Mouse (Mus musculus) cortical plate, adult 2 months (tissue): ENCODE measurements at regions not wholly inside any gene's neighbourhood (a gene's known extent, or its start where the extent isn't known, plus 50 kb on each side); places are given as distances from the start of the nearest gene placed in this dataset.

Source experiments
- H3K27ac ChIP-seq: fragments of 200-500 bp; 2 replicates; pipeline ENCODE4 v1.5.1; 2012; ENCODE audit warnings: low read length, control low read depth, inconsistent platforms; ENCODE audit not compliant: insufficient read depth
- H3K4me1 ChIP-seq: fragments of 200-500 bp; 2 replicates; pipeline ENCODE4 v1.6.1; 2011; ENCODE audit warnings: low read length; ENCODE audit not compliant: control insufficient read depth, insufficient read depth
- H3K4me3 ChIP-seq: fragments of 200-500 bp; 2 replicates; pipeline ENCODE4 v1.5.1; 2011; ENCODE audit warnings: mild to moderate bottlenecking, low read length, control low read depth; ENCODE audit not compliant: insufficient read depth
- CTCF ChIP-seq: fragments of 200-500 bp; IDR thresholded peaks from 2 replicates; pipeline ENCODE4 v1.5.1; 2011; ENCODE audit warnings: mild to moderate bottlenecking, control low read depth, low read length; ENCODE audit not compliant: insufficient read depth; ENCODE audit errors: extremely low read depth
- POLR2A ChIP-seq: fragments of 200-500 bp; IDR thresholded peaks from 2 replicates; pipeline ENCODE4 v1.6.1; 2011; ENCODE audit warnings: mild to moderate bottlenecking, low read length, control low read depth; ENCODE audit not compliant: insufficient read depth; ENCODE audit errors: extremely low read depth

- no peaks in the 10 kb centered on the region; the same call in 1 of the 2 replicates for H3K4me1 ChIP-seq
- no peak overlapping the region for H3K4me3 ChIP-seq
- no peak overlapping the region for H3K27ac ChIP-seq
- TF ChIP-seq POLR2A (no peak), CTCF (no peak)
Measured at GRCm38 (mm10) chr2:124745045-124745444, 322.9 kb upstream of the Slc24a5 start.

GRCm38 (mm10) chr2:124747119-124747518, 320.8 kb upstream of the Slc24a5 start:
- Histone ChIP-seq H3K4me1 (no peaks in the 10 kb centered on the region), H3K27ac (0 out of 2 replicates have a peak overlapping the region, but pooled peaks have one; percentile 33), H3K4me3 (no peak overlapping the region)
- TF ChIP-seq CTCF (no peak), POLR2A (no peak)

- no peaks in the 10 kb centered on the region for H3K4me1 ChIP-seq
- no peak overlapping the region for H3K27ac ChIP-seq
- no peak overlapping the region for H3K4me3 ChIP-seq
- TF ChIP-seq POLR2A = no peak
- no peak for TF ChIP-seq CTCF
Measured at GRCm38 (mm10) chr2:124747627-124748026, 320.3 kb upstream of the Slc24a5 start.

GRCm38 (mm10) chr2:124751832-124752231, 316.1 kb upstream of the Slc24a5 start:
- Histone ChIP-seq H3K4me1 (no peaks in the 10 kb centered on the region), H3K4me3 (no peak overlapping the region), H3K27ac (no peak overlapping the region)
- TF ChIP-seq CTCF (no peak), POLR2A (no peak)

GRCm38 (mm10) chr2:124753717-124754116, 314.2 kb upstream of the Slc24a5 start:
- Histone ChIP-seq H3K27ac (no peak overlapping the region), H3K4me3 (no peak overlapping the region), H3K4me1 (no peaks in the 10 kb centered on the region)
- TF ChIP-seq POLR2A (no peak), CTCF (no peak)

GRCm38 (mm10) chr2:124755244-124755643, 312.7 kb upstream of the Slc24a5 start:
- no peak for TF ChIP-seq CTCF
- TF ChIP-seq POLR2A = no peak
- H3K4me1 ChIP-seq = no peaks in the 10 kb centered on the region
- H3K27ac ChIP-seq = no peak overlapping the region
- H3K4me3 ChIP-seq = no peak overlapping the region

GRCm38 (mm10) chr2:124758992-124759391, 308.9 kb upstream of the Slc24a5 start:
- Histone ChIP-seq H3K4me3 (no peak overlapping the region), H3K27ac (no peak overlapping the region), H3K4me1 (no peaks in the 10 kb centered on the region)
- TF ChIP-seq POLR2A (no peak), CTCF (no peak)

- no peak overlapping the region for H3K27ac ChIP-seq
- TF ChIP-seq CTCF (no peak), POLR2A (no peak)
- no peaks in the 10 kb centered on the region for H3K4me1 ChIP-seq
- no peak overlapping the region for H3K4me3 ChIP-seq
Measured at GRCm38 (mm10) chr2:124763650-124764049, 304.3 kb upstream of the Slc24a5 start.

GRCm38 (mm10) chr2:124764186-124764910, 303.6 kb upstream of the Slc24a5 start:
- TF ChIP-seq CTCF (no peak), POLR2A (no peak)
- H3K4me3 ChIP-seq = no peak overlapping the region
- H3K4me1 ChIP-seq = no peaks in the 10 kb centered on the region
- no peak overlapping the region for H3K27ac ChIP-seq

GRCm38 (mm10) chr2:124769267-124769967, 298.5 kb upstream of the Slc24a5 start:
- Histone ChIP-seq H3K27ac (no peak overlapping the region), H3K4me3 (no peak overlapping the region), H3K4me1 (no peaks in the 10 kb centered on the region)
- TF ChIP-seq POLR2A (no peak), CTCF (no peak)
